Mouse (Mus musculus) frontal cortex, postnatal 25 days (tissue): ENCODE measurements at regions not wholly inside any gene's neighbourhood (a gene's known extent, or its start where the extent isn't known, plus 50 kb on each side); places are given as distances from the start of the nearest gene placed in this dataset.

Source experiments
- DNase-seq, 2 experiments: peaks; one replicate each; pipeline ENCODE4 v3.0.0; 2022; ENCODE audit warnings: low spot score in 2 of 2

- no peak for DNase-seq
Observed at GRCm38 (mm10) chr10:19068377-19068776, 52.9 kb upstream of the Tnfaip3 start.

- DNase-seq: no peak
Observed at GRCm38 (mm10) chr10:19067623-19068022, 52.2 kb upstream of the Tnfaip3 start.

GRCm38 (mm10) chr10:19066821-19067350 is 51.4 kb upstream of the Tnfaip3 start:
- no peak for DNase-seq
